In genomic region chr3:89875781-89876180, GRCm38 (mm10) we compare ENCODE assay signal across 15 mouse cellular contexts. TPM values are rescaled to one million over a fixed set of nuclear protein-coding genes. Genes with fewer than 3 reads are reported as not detected.
"Had no signal": no experiment of that assay in that cellular context is flagged by ENCODE, and none has a peak within 500 bp of the region (broad histone marks: within the 10 kb centered on the region; RNA-seq: fewer than 3 reads in every experiment).

No protein-coding gene starts in this region.

- H3K4me3 ChIP-seq: midbrain, embryonic 12.5 days; midbrain, embryonic 15.5 days; neural tube, embryonic 13.5 days had no signal

- H3K4me1 ChIP-seq: midbrain, embryonic 15.5 days had no signal

- H3K4me2 ChIP-seq: lung, embryonic 14.5 days; midbrain, embryonic 12.5 days; midbrain, embryonic 15.5 days; neural tube, embryonic 13.5 days had no signal

- H3K27me3 ChIP-seq: neural tube, embryonic 13.5 days had no signal

- H3K9me3 ChIP-seq: midbrain, embryonic 12.5 days; midbrain, embryonic 15.5 days; neural tube, embryonic 13.5 days had no signal

- ATAC-seq: hindbrain, postnatal 0 days; lung, postnatal 0 days; midbrain, embryonic 15.5 days had no signal

- H3K27ac ChIP-seq: hindbrain, postnatal 0 days; macrophage; midbrain, embryonic 12.5 days; midbrain, embryonic 15.5 days; neural tube, embryonic 13.5 days had no signal

- H3K9ac ChIP-seq: lung, embryonic 14.5 days; midbrain, embryonic 12.5 days; midbrain, embryonic 15.5 days; neural tube, embryonic 13.5 days had no signal

- DNase-seq: kidney, adult 2 months; kidney, postnatal 36 days; layer of hippocampus, adult 9-11 months; retina, postnatal 1 day; right cerebral cortex, postnatal 25 days; spleen, adult 18-20 months; thymus, adult 18-20 months; thymus, postnatal 36 days had no signal

- H3K36me3 ChIP-seq: midbrain, embryonic 12.5 days; midbrain, embryonic 15.5 days; neural tube, embryonic 13.5 days had no signal

RNA-seq across cellular contexts. Expression of gene She, which starts 44.6 kb away (rescaled TPM):
- polyA plus RNA-seq: macrophage had no signal
